Mouse (Mus musculus) monocyte, adult 59 days (primary cell): ENCODE results near the gene Stx4a. TPM values are rescaled to one million over a fixed set of nuclear protein-coding genes. Genes with fewer than 3 reads are reported as not detected.

Experiments used
- total RNA-seq, 2 experiments: library from RNA; stranded (reverse); gene quantifications; one replicate each; pipeline ENCODE4 v1.2.4; 2023

Gene Stx4a
- total RNA-seq = 100 to 1,000 TPM; 136 to 139 TPM

DNA sequence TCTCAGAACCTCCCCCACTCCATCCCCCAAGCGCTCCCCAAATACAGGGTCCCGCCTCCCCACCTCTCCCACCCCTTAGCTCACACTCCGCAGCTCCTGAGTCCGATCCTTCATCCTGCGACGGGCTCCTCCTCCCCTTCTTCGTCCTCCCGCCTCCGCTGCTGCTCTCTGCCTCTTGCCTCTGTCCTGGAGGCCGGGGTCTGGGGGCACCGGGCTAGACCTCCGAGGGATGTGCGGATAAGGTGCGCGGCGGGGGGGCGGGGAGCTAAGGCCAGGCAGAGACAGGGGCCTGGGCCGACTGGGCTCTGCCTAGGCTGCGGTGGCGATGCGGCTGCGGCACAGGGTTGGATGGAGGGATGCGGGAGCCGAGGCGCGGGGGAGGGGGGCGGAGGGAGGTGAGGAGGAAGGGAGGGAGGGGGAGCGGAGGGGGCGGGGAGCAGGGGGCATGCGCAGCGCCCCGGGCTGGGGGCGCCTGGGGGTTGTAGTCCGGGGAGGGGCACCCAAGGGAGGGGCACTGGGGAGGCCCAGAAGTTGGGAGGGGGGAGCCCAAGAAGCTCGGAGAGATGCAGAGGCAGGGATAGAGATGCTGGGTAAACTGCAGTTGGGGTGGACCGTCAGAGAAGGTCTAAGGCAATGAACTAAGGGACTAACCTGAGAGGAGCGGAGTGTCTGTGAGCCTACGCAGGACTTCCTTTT is at the start of gene Stx4a, which contains the start of gene Stx1b:
Stx4a (plus strand) TSS at position 119 of the 696 bp plus-strand sequence.
Stx1b (minus strand) TSS at position 374 of the 696 bp plus-strand sequence.

GRCm38 (mm10) chr7:127776426-127776825 is 47.7 kb upstream of the Stx4a start, which contains the start of gene Setd1a:
Setd1a (plus strand) TSS chr7:127776670.

GRCm38 (mm10) chr7:127785308-127785707 is 38.8 kb upstream of the Stx4a start, which contains the start of gene Gm49388:
Gm49388 (plus strand) TSS chr7:127785608.

DNA sequence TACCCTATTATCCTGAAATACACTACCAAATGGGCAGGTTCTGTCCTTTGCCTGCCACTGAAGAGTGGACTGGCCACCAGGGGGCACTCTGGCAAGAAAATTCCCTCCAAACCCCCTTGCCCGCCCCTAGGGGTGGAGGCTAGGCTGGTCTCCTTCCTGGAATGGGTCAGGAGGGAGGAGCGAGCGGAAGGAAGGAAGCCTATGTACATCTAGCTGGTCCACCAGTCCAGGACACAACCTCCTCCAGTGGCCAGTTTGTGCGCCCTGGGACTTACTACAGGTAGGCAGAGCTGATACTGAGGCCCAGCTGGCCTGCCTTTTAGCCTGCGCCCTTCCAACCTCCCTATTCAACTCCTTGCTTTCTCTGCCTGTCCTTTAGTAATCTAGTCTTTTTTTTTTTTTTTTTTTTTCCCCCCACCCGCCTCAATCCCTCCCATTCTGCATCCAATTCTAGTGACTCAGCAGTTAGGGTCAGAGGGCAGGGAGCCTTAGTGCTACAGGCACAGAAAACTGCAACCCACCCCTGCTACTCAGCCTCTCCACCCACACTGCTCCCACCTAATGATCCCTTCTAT is 23.6 kb upstream of the Stx4a start, which contains the start of gene Hsd3b7:
Hsd3b7 (plus strand) TSS at position 170 of the 575 bp plus-strand sequence.

DNA sequence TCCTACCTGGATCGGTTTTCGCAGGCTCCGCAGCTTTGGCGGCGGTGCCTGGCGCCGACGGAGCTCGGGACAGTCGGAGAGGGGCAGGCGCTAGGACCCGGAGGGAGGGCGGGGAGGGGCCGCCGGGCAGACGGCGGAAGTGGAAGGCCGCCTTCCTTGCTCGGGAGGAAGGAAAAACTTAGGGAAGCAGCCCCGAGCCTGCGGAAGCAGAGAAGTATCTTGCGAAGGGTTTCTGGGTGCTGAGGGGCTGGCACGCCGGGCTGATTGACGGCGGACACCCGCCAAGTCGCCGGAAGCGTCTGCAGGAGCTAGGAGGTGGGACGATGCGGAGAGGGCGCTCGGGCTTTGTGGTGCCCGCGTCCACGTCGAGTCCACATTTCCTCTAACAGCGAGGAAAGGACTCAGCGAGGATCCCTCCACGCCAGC is 52.0 kb downstream of the Stx4a start, which contains the start of gene Zfp646:
Zfp646 (plus strand) TSS at position 181 of the 426 bp plus-strand sequence.

DNA sequence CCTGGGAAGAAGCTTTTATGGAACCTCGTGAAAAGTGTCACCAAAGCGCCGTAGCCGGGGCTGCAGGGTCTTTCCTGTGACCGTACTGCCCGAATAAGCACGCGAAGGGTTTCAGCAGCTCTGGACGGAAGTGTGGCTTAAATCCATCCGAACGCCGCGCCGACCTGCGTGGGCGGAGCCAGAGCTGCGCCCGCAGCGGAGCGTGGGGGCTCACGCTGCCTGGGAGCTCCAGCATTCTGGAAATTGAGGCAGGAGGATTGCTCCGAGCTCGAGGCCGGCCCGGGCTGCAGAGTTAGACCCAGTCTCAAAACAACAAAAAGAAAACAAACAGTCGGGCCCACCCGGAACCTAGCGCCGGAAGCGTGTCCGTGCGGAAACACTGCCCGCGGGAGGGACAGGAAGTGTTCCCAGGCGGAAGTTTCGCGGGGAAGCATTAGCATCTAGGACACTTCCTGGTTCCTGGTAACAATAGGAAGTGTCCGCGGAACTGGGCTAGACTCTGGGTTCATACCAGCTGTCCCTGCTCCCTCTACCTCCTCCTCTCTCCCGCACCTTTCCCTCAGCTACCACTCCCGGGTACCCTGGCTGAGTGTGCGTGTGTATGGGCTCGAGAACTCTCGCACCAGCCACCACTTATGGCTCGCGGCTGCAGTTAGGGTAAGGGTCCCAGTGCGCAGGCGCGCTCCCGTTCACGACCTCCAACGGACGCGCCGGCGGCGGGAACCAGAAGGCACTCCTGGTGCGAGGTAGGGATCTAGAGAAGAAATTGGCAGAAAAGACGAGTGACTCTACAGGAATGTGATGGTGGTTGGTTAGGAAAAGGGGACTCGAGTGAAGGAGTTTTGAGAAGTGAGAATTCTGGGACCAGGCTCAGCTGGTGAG is 52.6 kb downstream of the Stx4a start, which contains the start of gene Zfp668:
Zfp668 (minus strand) TSS at position 362 of the 882 bp plus-strand sequence.

DNA sequence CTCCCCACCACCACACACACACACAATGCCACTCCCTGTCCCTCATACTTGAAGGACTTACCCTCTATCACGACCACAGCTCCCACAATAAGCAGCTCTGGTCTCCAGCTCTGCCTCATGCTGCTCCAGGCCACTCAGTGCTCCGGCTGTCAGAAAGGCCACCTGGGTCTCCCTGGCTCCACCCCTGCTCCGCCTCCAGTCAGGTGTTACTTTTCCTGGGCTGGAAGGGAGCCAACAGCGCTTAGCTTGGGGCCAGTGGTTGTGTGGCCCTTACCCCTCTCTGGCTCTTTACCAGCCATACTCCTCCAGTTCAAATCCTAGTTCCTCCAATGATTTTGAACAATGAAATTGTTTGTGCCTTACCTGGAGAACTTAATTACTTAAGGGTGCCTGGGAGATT is 66.7 kb downstream of the Stx4a start, which contains the start of gene Prss53:
Prss53 (minus strand) TSS at position 173 of the 400 bp plus-strand sequence.

DNA sequence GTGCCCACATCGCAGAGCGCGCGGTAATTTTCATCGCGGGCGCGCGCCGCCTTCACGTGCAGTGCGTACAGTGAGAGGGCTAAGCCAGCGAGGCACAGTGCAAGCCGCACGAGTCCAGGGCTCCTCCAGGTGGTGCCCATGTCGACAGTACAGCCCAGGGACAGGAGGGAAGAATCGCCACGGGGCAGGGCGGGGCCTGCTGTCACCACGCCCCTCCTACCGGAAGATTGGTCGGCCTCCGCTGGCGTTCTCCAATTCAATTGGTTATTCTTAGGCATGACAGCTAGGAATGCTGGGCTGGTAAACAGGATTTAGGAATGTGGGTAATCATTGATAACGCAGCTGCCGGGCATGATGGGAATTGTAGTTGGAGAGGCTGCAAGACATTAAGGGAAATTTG is 71.3 kb downstream of the Stx4a start, which contains the start of the genes Gm21974 and Vkorc1:
Gm21974 (minus strand) TSS at position 13 of the 400 bp plus-strand sequence.
Vkorc1 (minus strand) TSS at position 176 of the 400 bp plus-strand sequence.

Other genes starting within 250 kb of the Stx4a start
- gene Ccdc189, start 235.7 kb upstream of the Stx4a start, total RNA-seq = 1 to 10 TPM in 1 of 2 experiments, not detected in 1; 1.2 TPM
- 10 to 100 TPM; 70.9 to 74.4 TPM for gene Rnf40, start 235.5 kb upstream of the Stx4a start, total RNA-seq
- 1 to 10 TPM; 4.9 to 6.7 TPM for gene Zfp629, start 208.5 kb upstream of the Stx4a start, total RNA-seq
- 10 to 100 TPM; 38.5 to 43.9 TPM for gene Bcl7c, start 115.4 kb upstream of the Stx4a start, total RNA-seq
- gene Ctf1, start 111.6 kb upstream of the Stx4a start, total RNA-seq = not detected
- not detected for gene Ctf2, start 92.1 kb upstream of the Stx4a start, total RNA-seq
- gene Fbxl19, start 79.8 kb upstream of the Stx4a start, total RNA-seq = 10 to 100 TPM in 1 of 2 experiments, 1 to 10 TPM in 1; 9.8 to 11.1 TPM
- 10 to 100 TPM; 52.5 to 54.7 TPM for gene Orai3, start 54.5 kb upstream of the Stx4a start, total RNA-seq
- 10 to 100 TPM; 45.6 to 53.7 TPM for gene Setd1a, start 47.6 kb upstream of the Stx4a start, total RNA-seq
- not detected for gene Gm49388, start 38.7 kb upstream of the Stx4a start, total RNA-seq
- 10 to 100 TPM; 26.3 to 30.0 TPM for gene Hsd3b7, start 23.7 kb upstream of the Stx4a start, total RNA-seq
- under 1 TPM in 1 of 2 experiments, not detected in 1; 0.13 TPM for gene Stx1b, start 255 bp downstream of the Stx4a start, total RNA-seq
- 10 to 100 TPM; 48.4 to 48.8 TPM for gene Zfp646, start 51.9 kb downstream of the Stx4a start, total RNA-seq
- 1 to 10 TPM; 7.6 to 9.2 TPM for gene Zfp668, start 52.5 kb downstream of the Stx4a start, total RNA-seq
- 1 to 10 TPM; 1.0 to 1.3 TPM for gene Prss53, start 66.7 kb downstream of the Stx4a start, total RNA-seq
- gene Gm21974, start 71.2 kb downstream of the Stx4a start, total RNA-seq = not detected
- gene Vkorc1, start 71.3 kb downstream of the Stx4a start, total RNA-seq = 10 to 100 TPM; 19.8 to 22.4 TPM
- gene Bckdk, start 79.8 kb downstream of the Stx4a start, total RNA-seq = 10 to 100 TPM; 28.2 to 30.0 TPM
- 10 to 100 TPM; 28.7 to 31.1 TPM for gene Kat8, start 88.2 kb downstream of the Stx4a start, total RNA-seq
- not detected for gene Prss8, start 105.8 kb downstream of the Stx4a start, total RNA-seq
- gene Prss36, start 122.4 kb downstream of the Stx4a start, total RNA-seq = 1 to 10 TPM in 1 of 2 experiments, under 1 TPM in 1; 0.70 to 1.4 TPM
- gene Fus, start 143.2 kb downstream of the Stx4a start, total RNA-seq = 100 to 1,000 TPM; 505 to 623 TPM
- 10 to 100 TPM; 60.4 to 89.0 TPM for gene Pycard, start 169.6 kb downstream of the Stx4a start, total RNA-seq
- gene Trim72, start 179.7 kb downstream of the Stx4a start, total RNA-seq = under 1 TPM in 1 of 2 experiments, not detected in 1; 0.64 TPM
- 100 to 1,000 TPM; 557 to 582 TPM for gene Itgam, start 238.3 kb downstream of the Stx4a start, total RNA-seq
- gene Gm49368, start 238.4 kb downstream of the Stx4a start, total RNA-seq = 10 to 100 TPM; 12.8 to 19.9 TPM